Mouse (Mus musculus): ENCODE measurements at regions not wholly inside any gene's neighbourhood (a gene's known extent, or its start where the extent isn't known, plus 50 kb on each side); places are given as distances from the start of the nearest gene placed in this dataset.

- Histone ChIP-seq H3K9me3 (replicated peaks) (no peaks in the 10 kb centered on the region), H3K27me3 (no peaks in the 10 kb centered on the region), H3K4me2 (replicated peaks) (no peak overlapping the region), H3K9ac (no peak overlapping the region), H3K4me3 (no peak overlapping the region), H3K4me1 (no peaks in the 10 kb centered on the region), H3K36me3 (no peaks in the 10 kb centered on the region), H3K27ac (no peak overlapping the region)
- no peak for ATAC-seq (ENCODE audit: low FRiP score)
- 88% methylated on average over 4 of the region's 4 CpGs for WGBS
Measured at GRCm38 (mm10) chr2:129960364-129960763, 51.8 kb upstream of the Tgm3 start.

GRCm38 (mm10) chr2:129961522-129961921 is 50.6 kb upstream of the Tgm3 start:
- no peaks in the 10 kb centered on the region for H3K4me1 ChIP-seq
- H3K36me3 ChIP-seq = no peaks in the 10 kb centered on the region
- H3K9ac ChIP-seq = no peak overlapping the region
- WGBS = 46% methylated on average over 5 of the region's 5 CpGs
- no peak overlapping the region for H3K4me2 ChIP-seq (replicated peaks)
- ATAC-seq (ENCODE audit: low FRiP score) = no peak
- H3K27me3 ChIP-seq = no peaks in the 10 kb centered on the region
- no peaks in the 10 kb centered on the region for H3K9me3 ChIP-seq (replicated peaks)
- H3K4me3 ChIP-seq = no peak overlapping the region
- H3K27ac ChIP-seq = no peak overlapping the region
